Mouse (Mus musculus): ENCODE data around the gene Cd109.

DNA sequence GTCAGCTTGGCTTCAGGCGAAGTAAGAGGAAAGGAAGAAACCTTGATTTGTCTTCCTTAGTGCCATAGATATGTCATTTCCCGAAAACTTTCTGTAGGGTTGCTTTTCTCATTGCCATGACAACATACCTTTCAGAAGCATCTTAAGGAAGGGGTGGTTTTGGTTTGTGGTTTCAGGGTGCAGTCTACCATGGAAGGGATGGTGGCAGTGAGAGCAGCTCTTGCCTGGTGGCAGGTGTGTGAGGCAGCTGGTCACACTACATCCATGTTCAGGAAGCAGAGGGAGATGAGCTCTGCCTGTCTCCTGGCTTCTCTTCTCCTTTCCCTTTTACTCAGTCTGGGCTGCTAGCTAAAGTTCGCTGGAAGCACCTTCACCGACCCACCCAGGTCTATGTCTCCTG lies 26.0 kb downstream of the Cd109 start:
- no peak for TF ChIP-seq CTCF (IDR thresholded peaks at IDR 0.05; ENCODE audit: low read depth, low read length)
- no peak for TF ChIP-seq POLR2A (IDR thresholded peaks at IDR 0.05; ENCODE audit: borderline replicate concordance, low read depth, low read length)
